Mouse (Mus musculus): ENCODE data around the gene Cep83. TPM values are rescaled to one million over a fixed set of nuclear protein-coding genes. Genes with fewer than 3 reads are reported as not detected.

Gene Cep83
- polyA plus RNA-seq, 1 experiment from 2014 or later, result 24.4 TPM

- no peak overlapping the region for H3K27ac ChIP-seq
- H3K4me3 ChIP-seq, result no peak overlapping the region
- no peaks in the 10 kb centered on the region for H3K36me3 ChIP-seq
- no peak overlapping the region for H3K9ac ChIP-seq
- 65% methylated on average over 17 of the region's 17 CpGs for WGBS
- peaks cover 9% of the 10 kb centered on the region for H3K4me1 ChIP-seq
- H3K9me3 ChIP-seq, result no peaks in the 10 kb centered on the region
- no peak; the same call in 1 of the 2 replicates for ATAC-seq (ENCODE audit: low FRiP score, low read depth)
- H3K4me2 ChIP-seq (replicated peaks), result no peak overlapping the region
- H3K27me3 ChIP-seq (replicated peaks), result no peaks in the 10 kb centered on the region
These were observed 123.7 kb downstream of the Cep83 start for GRCm38 (mm10) chr10:94811907-94812851.

- Histone ChIP-seq H3K4me1 (no peaks in the 10 kb centered on the region), H3K9ac (no peak overlapping the region), H3K9me3 (no peaks in the 10 kb centered on the region), H3K27ac (no peak overlapping the region), H3K4me3 (no peak overlapping the region), H3K27me3 (replicated peaks) (no peaks in the 10 kb centered on the region), H3K36me3 (no peaks in the 10 kb centered on the region), H3K4me2 (replicated peaks) (no peak overlapping the region)
- WGBS, result 91% methylated on average over 3 of the region's 3 CpGs
- ATAC-seq (ENCODE audit: low FRiP score, low read depth), result no peak
These were observed 129.7 kb downstream of the Cep83 start for GRCm38 (mm10) chr10:94818127-94818526.

GRCm38 (mm10) chr10:94818781-94819665, 130.6 kb downstream of the Cep83 start:
- Histone ChIP-seq H3K36me3 (no peaks in the 10 kb centered on the region), H3K9me3 (no peaks in the 10 kb centered on the region), H3K9ac (no peak overlapping the region), H3K27me3 (replicated peaks) (no peaks in the 10 kb centered on the region), H3K4me1 (no peaks in the 10 kb centered on the region), H3K27ac (no peak overlapping the region), H3K4me2 (replicated peaks) (no peak overlapping the region), H3K4me3 (no peak overlapping the region)
- no peak for ATAC-seq (ENCODE audit: low FRiP score, low read depth)
- WGBS, result 87% methylated on average over 17 of the region's 17 CpGs

DNA sequence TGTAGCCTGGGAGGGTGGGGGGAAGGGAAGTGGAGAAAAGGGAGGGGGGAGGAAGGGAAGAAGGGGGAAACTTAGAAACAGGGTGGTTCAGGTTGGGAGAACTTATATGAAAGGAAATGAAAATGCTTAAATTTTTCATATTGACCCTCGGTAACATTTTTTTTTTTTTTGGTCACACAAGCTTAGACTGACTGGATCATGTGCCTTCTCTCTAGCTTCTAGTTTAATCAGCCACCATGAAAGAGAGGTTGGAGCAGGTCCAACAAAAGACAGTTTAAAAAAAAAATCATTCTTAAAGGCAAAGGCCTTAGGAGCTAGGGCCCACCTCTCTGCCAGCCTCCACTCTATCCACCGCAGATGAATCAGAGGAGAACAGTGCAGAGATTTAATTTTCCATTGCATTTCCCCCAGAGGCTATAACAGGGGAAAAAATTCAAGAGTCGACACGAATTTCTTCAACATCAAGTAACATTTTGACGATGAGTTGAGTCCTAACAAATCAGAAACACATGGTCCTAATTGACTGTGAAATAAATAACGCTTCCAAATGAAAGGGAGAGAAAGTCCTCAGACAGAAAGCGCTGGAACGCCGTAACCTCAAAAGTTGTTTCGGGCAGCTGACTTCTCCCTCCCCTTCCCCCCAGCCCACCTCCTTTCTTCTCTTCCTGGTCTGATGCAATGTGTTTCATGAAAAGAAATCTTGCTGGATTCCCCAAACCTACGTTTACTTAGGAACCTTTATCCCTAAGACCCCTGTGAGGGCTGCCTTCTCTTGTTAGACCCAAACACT, 135.7 kb downstream of the Cep83 start:
- Histone ChIP-seq H3K4me1 (no peaks in the 10 kb centered on the region), H3K9ac (no peak overlapping the region), H3K4me3 (no peak overlapping the region), H3K27me3 (replicated peaks) (no peaks in the 10 kb centered on the region), H3K27ac (no peak overlapping the region), H3K9me3 (no peaks in the 10 kb centered on the region), H3K36me3 (0 out of 2 replicates have a peak, but pooled peaks cover 8% of the 10 kb centered on the region), H3K4me2 (replicated peaks) (no peak overlapping the region)
- no peak for ATAC-seq (ENCODE audit: low FRiP score, low read depth)
- 69% methylated on average over 11 of the region's 11 CpGs for WGBS

DNA sequence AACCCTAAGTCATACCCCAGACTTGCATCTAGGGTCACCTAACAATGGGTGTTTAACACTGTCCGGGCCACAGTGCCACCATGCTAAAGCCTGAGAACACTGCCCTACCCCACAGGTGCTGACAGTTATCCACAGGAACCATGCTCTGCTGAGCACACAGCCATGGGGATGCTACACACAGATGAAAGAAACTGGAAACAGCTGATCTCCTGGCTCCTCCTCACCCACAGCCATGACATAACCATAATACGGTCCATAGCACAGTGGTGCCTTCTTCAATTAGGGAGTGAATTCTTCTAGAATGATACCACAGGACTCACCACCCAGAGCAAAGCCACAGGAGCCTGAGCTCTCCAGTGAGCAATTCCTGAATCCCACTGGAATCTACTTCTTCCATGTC, 137.5 kb downstream of the Cep83 start:
- H3K27me3 ChIP-seq (replicated peaks), result no peaks in the 10 kb centered on the region
- no peak overlapping the region for H3K27ac ChIP-seq
- no peaks in the 10 kb centered on the region for H3K4me1 ChIP-seq
- H3K36me3 ChIP-seq, result 0 out of 2 replicates have a peak, but pooled peaks cover 8% of the 10 kb centered on the region
- ATAC-seq (ENCODE audit: low FRiP score, low read depth), result no peak
- no peak overlapping the region for H3K4me2 ChIP-seq (replicated peaks)
- no peaks in the 10 kb centered on the region for H3K9me3 ChIP-seq
- H3K4me3 ChIP-seq, result no peak overlapping the region
- H3K9ac ChIP-seq, result no peak overlapping the region
- WGBS, result 88% methylated on average over 2 of the region's 2 CpGs

GRCm38 (mm10) chr10:94826436-94826835, 138.0 kb downstream of the Cep83 start:
- no peak overlapping the region for H3K9ac ChIP-seq
- H3K4me2 ChIP-seq (replicated peaks), result no peak overlapping the region
- no peaks in the 10 kb centered on the region for H3K4me1 ChIP-seq
- no peaks in the 10 kb centered on the region for H3K9me3 ChIP-seq
- no peak overlapping the region for H3K27ac ChIP-seq
- no peak for ATAC-seq (ENCODE audit: low FRiP score, low read depth)
- WGBS, result 89% methylated on average over 12 of the region's 12 CpGs
- H3K4me3 ChIP-seq, result no peak overlapping the region
- 0 out of 2 replicates have a peak, but pooled peaks cover 8% of the 10 kb centered on the region for H3K36me3 ChIP-seq
- no peaks in the 10 kb centered on the region for H3K27me3 ChIP-seq (replicated peaks)

DNA sequence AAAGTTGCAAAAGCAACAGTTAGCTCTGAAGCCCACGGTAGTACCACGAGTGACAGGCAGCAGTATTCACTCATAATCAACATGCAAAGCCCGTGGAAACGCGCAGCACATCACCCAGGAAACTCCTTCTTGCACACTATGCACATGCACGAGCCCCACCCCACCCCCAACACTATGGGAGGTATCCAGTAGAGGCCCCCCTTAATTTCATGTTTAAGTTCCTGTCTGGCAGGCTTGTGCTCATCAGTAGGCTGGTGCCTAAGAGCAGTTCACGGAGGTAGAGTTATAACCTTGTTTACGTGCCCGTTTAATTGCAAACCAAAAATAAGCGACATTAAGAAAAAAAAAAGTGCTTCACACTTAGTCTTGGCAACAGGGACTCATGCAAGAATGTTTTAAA, 138.9 kb downstream of the Cep83 start:
- Histone ChIP-seq H3K36me3 (0 out of 2 replicates have a peak, but pooled peaks cover 8% of the 10 kb centered on the region), H3K4me3 (no peak overlapping the region), H3K4me1 (no peaks in the 10 kb centered on the region), H3K9ac (no peak overlapping the region), H3K27me3 (replicated peaks) (no peaks in the 10 kb centered on the region), H3K9me3 (no peaks in the 10 kb centered on the region), H3K27ac (no peak overlapping the region), H3K4me2 (replicated peaks) (no peak overlapping the region)
- 93% methylated on average over 10 of the region's 10 CpGs for WGBS
- no peak for ATAC-seq (ENCODE audit: low FRiP score, low read depth)

- no peak overlapping the region for H3K9ac ChIP-seq
- H3K4me1 ChIP-seq, result no peaks in the 10 kb centered on the region
- no peaks in the 10 kb centered on the region for H3K27me3 ChIP-seq (replicated peaks)
- H3K36me3 ChIP-seq, result 0 out of 2 replicates have a peak, but pooled peaks cover 8% of the 10 kb centered on the region
- H3K9me3 ChIP-seq, result no peaks in the 10 kb centered on the region
- H3K27ac ChIP-seq, result no peak overlapping the region
- WGBS, result 89% methylated on average over 14 of the region's 14 CpGs
- no peak for ATAC-seq (ENCODE audit: low FRiP score, low read depth)
- H3K4me3 ChIP-seq, result no peak overlapping the region
- H3K4me2 ChIP-seq (replicated peaks), result no peak overlapping the region
These were observed 139.7 kb downstream of the Cep83 start for GRCm38 (mm10) chr10:94827890-94828733.

DNA sequence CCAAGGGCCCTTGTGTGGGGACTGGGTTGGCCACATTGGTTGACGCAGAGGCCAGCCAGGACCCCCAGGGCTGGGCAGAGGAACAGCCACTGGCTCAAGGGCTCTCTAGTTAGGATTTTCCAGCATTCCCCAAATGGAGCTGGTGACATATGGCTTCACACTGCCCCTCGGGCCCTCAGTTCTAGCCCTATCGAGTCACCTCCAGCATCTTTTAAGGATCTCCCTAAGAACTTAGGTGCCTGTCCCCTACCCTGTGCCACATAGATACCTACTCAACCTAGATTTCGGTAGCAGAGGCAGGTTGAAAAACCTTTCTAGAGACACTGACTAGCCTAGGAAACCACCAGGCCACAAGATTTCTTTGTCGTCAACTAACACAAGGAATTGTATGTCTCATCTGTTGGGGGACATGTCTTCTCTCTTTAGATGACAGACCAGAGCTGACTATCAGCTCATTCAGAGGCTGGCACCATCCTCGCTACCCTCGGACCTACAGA, 140.3 kb downstream of the Cep83 start:
- no peaks in the 10 kb centered on the region for H3K4me1 ChIP-seq
- H3K27ac ChIP-seq, result no peak overlapping the region
- no peak overlapping the region for H3K9ac ChIP-seq
- no peak overlapping the region for H3K4me3 ChIP-seq
- 0 out of 2 replicates have a peak, but pooled peaks cover 8% of the 10 kb centered on the region for H3K36me3 ChIP-seq
- no peaks in the 10 kb centered on the region for H3K27me3 ChIP-seq (replicated peaks)
- H3K9me3 ChIP-seq, result no peaks in the 10 kb centered on the region
- 94% methylated on average over 7 of the region's 7 CpGs for WGBS
- H3K4me2 ChIP-seq (replicated peaks), result no peak overlapping the region
- ATAC-seq (ENCODE audit: low FRiP score, low read depth), result no peak

DNA sequence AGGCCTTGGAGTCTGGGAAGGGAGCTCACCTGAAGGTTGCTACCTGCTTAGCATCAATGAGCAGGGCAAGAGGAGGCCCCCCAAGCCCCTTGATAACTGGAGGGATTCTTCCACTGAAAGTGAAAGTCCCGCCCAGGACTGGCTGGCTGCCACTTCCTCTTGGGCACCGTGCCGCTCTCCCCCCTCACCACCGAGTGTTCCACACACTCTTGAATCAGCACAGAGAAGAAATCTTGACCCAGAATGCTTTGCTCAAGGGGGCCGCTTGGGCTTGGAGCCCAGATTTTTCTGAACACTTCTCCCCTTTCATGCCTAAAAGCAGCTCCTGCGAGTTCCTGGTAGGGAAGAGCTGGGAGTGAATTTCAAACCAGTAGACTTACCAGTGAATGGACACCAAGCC, 141.0 kb downstream of the Cep83 start:
- H3K9ac ChIP-seq, result no peak overlapping the region
- H3K27me3 ChIP-seq (replicated peaks), result no peaks in the 10 kb centered on the region
- no peak for ATAC-seq (ENCODE audit: low FRiP score, low read depth)
- H3K27ac ChIP-seq, result no peak overlapping the region
- H3K36me3 ChIP-seq, result 0 out of 2 replicates have a peak, but pooled peaks cover 8% of the 10 kb centered on the region
- no peaks in the 10 kb centered on the region for H3K9me3 ChIP-seq
- no peak overlapping the region for H3K4me2 ChIP-seq (replicated peaks)
- H3K4me3 ChIP-seq, result no peak overlapping the region
- 81% methylated on average over 6 of the region's 6 CpGs for WGBS
- H3K4me1 ChIP-seq, result no peaks in the 10 kb centered on the region

DNA sequence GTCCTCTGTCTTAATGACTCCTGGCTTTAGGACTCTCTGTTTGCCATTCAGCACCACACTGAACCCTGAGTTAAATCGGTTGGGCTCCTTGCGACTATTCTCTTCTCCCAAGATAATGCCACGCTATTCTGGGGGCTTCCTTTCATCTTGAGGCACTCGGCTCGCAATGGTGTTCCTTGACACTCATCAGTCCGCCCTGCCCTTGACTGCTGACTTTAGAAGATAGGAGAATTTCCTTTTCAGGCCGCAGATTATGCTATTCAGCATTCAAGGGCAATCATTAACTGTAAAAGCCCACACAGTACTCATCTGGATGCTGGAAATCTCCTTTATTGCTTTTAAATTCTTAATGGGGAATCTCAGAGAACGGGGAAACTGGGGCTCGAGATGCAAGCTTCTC, 147.4 kb downstream of the Cep83 start:
- H3K4me3 ChIP-seq, result no peak overlapping the region
- no peak overlapping the region for H3K27ac ChIP-seq
- H3K27me3 ChIP-seq (replicated peaks), result no peaks in the 10 kb centered on the region
- no peak for ATAC-seq (ENCODE audit: low FRiP score, low read depth)
- H3K9ac ChIP-seq, result no peak overlapping the region
- WGBS, result 77% methylated on average over 9 of the region's 9 CpGs
- no peaks in the 10 kb centered on the region for H3K9me3 ChIP-seq
- no peak overlapping the region for H3K4me2 ChIP-seq (replicated peaks)
- no peaks in the 10 kb centered on the region for H3K36me3 ChIP-seq
- no peaks in the 10 kb centered on the region for H3K4me1 ChIP-seq

Data from neural tube, embryonic 12.5 days (tissue).